In the genomic region with DNA sequence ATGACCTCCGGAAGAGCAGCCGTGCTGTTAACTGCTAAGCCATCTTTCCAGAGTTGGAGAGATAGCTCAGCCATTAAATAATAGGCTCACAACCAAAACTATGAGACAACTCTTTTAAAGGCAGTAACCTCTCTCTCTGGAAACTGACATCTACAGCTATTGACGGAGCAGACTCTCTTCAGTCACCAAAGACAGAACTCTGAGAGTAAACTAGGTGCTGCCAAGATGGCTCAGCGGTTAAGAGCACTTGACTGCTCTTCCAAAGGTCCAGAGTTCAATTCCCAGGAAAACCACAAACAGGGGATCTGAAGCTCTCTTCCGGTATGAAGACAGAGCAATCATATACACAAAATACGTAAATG, we compare ENCODE assay signal across 8 mouse cellular contexts. TPM values are rescaled to one million over a fixed set of nuclear protein-coding genes. Genes with fewer than 3 reads are reported as not detected.
DNase-seq lines count a peak whose midpoint lies in the region; ATAC-seq and TF ChIP-seq lines count a peak whose summit lies in the region.

No protein-coding gene starts in this region.

- peak overlapping the region; percentile 78 for H3K9ac ChIP-seq in heart, embryonic 13.5 days
- H3K9ac ChIP-seq in ES-Bruce4 (ENCODE audit: low read depth, poor library complexity, severe bottlenecking), result peak overlapping the region; percentile 65
- H3K9ac ChIP-seq in forebrain, embryonic 16.5 days (replicated peaks; ENCODE audit: low read depth, low read length), result peak overlapping the region; percentile 36
- H3K9ac ChIP-seq in liver, postnatal 0 days (replicated peaks), result peak overlapping the region; percentile 5; the same call in 1 of the 2 replicates

- peak overlapping the region; percentile 97 for H3K4me2 ChIP-seq in heart, embryonic 13.5 days
- peak overlapping the region; percentile 69 for H3K4me2 ChIP-seq in forebrain, embryonic 16.5 days (ENCODE audit: low read length)
- peak overlapping the region; percentile 87 for H3K4me2 ChIP-seq in liver, postnatal 0 days (ENCODE audit: low read depth, low read length)

- H3K36me3 ChIP-seq in heart, embryonic 13.5 days, result 0 out of 2 replicates have a peak, but pooled peaks cover 7% of the 10 kb centered on the region
- H3K36me3 ChIP-seq in ES-Bruce4 (ENCODE audit: control insufficient read depth, insufficient read depth, low read length, poor library complexity, severe bottlenecking), result no peaks in the 10 kb centered on the region
- H3K36me3 ChIP-seq in forebrain, embryonic 16.5 days (ENCODE audit: control insufficient read depth, insufficient read depth), result no peaks in the 10 kb centered on the region
- H3K36me3 ChIP-seq in liver, postnatal 0 days (replicated peaks; ENCODE audit: insufficient read depth, low read length), result no peaks in the 10 kb centered on the region

- peaks cover 22% of the 10 kb centered on the region for H3K4me1 ChIP-seq in heart, embryonic 13.5 days
- H3K4me1 ChIP-seq in ES-Bruce4 (ENCODE audit: control insufficient read depth, insufficient read depth, low read length), result no peaks in the 10 kb centered on the region
- H3K4me1 ChIP-seq in forebrain, embryonic 16.5 days (replicated peaks; ENCODE audit: control insufficient read depth, insufficient read depth, low read length), result peaks cover 15% of the 10 kb centered on the region
- peaks cover 13% of the 10 kb centered on the region for H3K4me1 ChIP-seq in liver, postnatal 0 days (ENCODE audit: insufficient read depth)

- peak overlapping the region; percentile 90 for H3K4me3 ChIP-seq in heart, embryonic 13.5 days
- H3K4me3 ChIP-seq in ES-Bruce4 (ENCODE audit: low read depth, low read length), result peak overlapping the region; percentile 81
- peak overlapping the region; percentile 66 for H3K4me3 ChIP-seq in forebrain, embryonic 16.5 days (replicated peaks; ENCODE audit: low read length)
- H3K4me3 ChIP-seq in liver, postnatal 0 days (ENCODE audit: low read depth, low read length), result peak overlapping the region; percentile 73

- TF ChIP-seq EP300 in ES-Bruce4 (IDR thresholded peaks at IDR 0.05; ENCODE audit: insufficient read depth, low read depth, low read length), result no peak
- TF ChIP-seq EP300 in liver, postnatal 0 days (IDR thresholded peaks at IDR 0.05; ENCODE audit: low read depth), result no peak

- no peak for DNase-seq in heart, adult 9 months (ENCODE audit: low spot score in 2 of 2)
- DNase-seq in liver, postnatal 0 days, result no peak
- no peak for DNase-seq in T-cell, adult 2 months (ENCODE audit: low spot score)
- no peak for DNase-seq in adrenal gland, postnatal 4 days (ENCODE audit: low spot score in 2 of 2)
- no peak for DNase-seq in frontal cortex, postnatal 36 days (ENCODE audit: low spot score in 2 of 2)

- no peaks in the 10 kb centered on the region for H3K9me3 ChIP-seq in heart, embryonic 13.5 days
- H3K9me3 ChIP-seq in ES-Bruce4 (replicated peaks; ENCODE audit: control insufficient read depth, insufficient read depth, low read length, poor library complexity, severe bottlenecking), result no peaks in the 10 kb centered on the region
- H3K9me3 ChIP-seq in forebrain, embryonic 16.5 days (ENCODE audit: control insufficient read depth, low read length), result no peaks in the 10 kb centered on the region
- H3K9me3 ChIP-seq in liver, postnatal 0 days (ENCODE audit: low read length), result no peaks in the 10 kb centered on the region

- no peaks in the 10 kb centered on the region for H3K27me3 ChIP-seq in heart, embryonic 13.5 days (replicated peaks)
- no peaks in the 10 kb centered on the region for H3K27me3 ChIP-seq in ES-Bruce4 (ENCODE audit: control insufficient read depth, insufficient read depth, low read length, poor library complexity, severe bottlenecking)
- no peaks in the 10 kb centered on the region for H3K27me3 ChIP-seq in forebrain, embryonic 16.5 days (replicated peaks; ENCODE audit: control insufficient read depth, insufficient read depth, low read length)
- no peaks in the 10 kb centered on the region for H3K27me3 ChIP-seq in liver, postnatal 0 days (ENCODE audit: insufficient read depth, low read length)

- TF ChIP-seq POLR2A in ES-Bruce4 (IDR thresholded peaks at IDR 0.05; ENCODE audit: insufficient read depth, low read length), result no peak

- peak overlapping the region; percentile 94; the same call in 1 of the 2 replicates for H3K27ac ChIP-seq in heart, embryonic 13.5 days (replicated peaks)
- no peak overlapping the region for H3K27ac ChIP-seq in ES-Bruce4 (ENCODE audit: insufficient read depth, low read length)
- H3K27ac ChIP-seq in forebrain, embryonic 16.5 days (ENCODE audit: low read length), result peak overlapping the region; percentile 42; the same call in 1 of the 2 replicates
- peak overlapping the region; percentile 61 for H3K27ac ChIP-seq in liver, postnatal 0 days (ENCODE audit: low read depth)

- 12% methylated on average over 6 of the region's 6 CpGs for WGBS in heart, embryonic 13.5 days
- 24% methylated on average over 6 of the region's 6 CpGs for WGBS in forebrain, embryonic 16.5 days
- 14% methylated on average over 6 of the region's 6 CpGs for WGBS in liver, postnatal 0 days (ENCODE audit: insufficient replicate concordance)

- no peak for TF ChIP-seq CTCF in ES-Bruce4 (IDR thresholded peaks at IDR 0.05; ENCODE audit: low read depth, low read length)
- TF ChIP-seq CTCF in liver, postnatal 0 days (IDR thresholded peaks at IDR 0.05; ENCODE audit: low read depth), result no peak

- ATAC-seq in heart, embryonic 13.5 days (ENCODE audit: extremely low read depth, insufficient number of reproducible peaks, low FRiP score, low TSS enrichment), result no peak
- ATAC-seq in forebrain, embryonic 16.5 days, result no peak
- ATAC-seq in liver, postnatal 0 days, result peak; percentile 2; the same call in 1 of the 2 replicates

RNA-seq across cellular contexts. Expression of gene Imp3, which starts 0.4 kb away (rescaled TPM):
- polyA plus RNA-seq in heart, embryonic 13.5 days (2015; fragmentation: Nextera tagmentation; extraction: Ambion mirVana), result 61.8 and 63.2 TPM in 2 replicates
- 89.9 and 101 TPM in 2 replicates for polyA plus RNA-seq in ES-Bruce4 (2011; ENCODE audit: insufficient read depth, insufficient read length, low read depth, missing spikeins)
- 79.4 and 81.1 TPM in 2 replicates for polyA plus RNA-seq in forebrain, embryonic 16.5 days (2015; fragmentation: Nextera tagmentation; extraction: Ambion mirVana)
- 57.6 and 57.8 TPM in 2 replicates for polyA plus RNA-seq in liver, postnatal 0 days (2015; fragmentation: Nextera tagmentation; extraction: Ambion mirVana)
- total RNA-seq in adrenal gland, postnatal 4 days (2021), result 10 to 100 TPM; 87.2 to 87.5 TPM

RNA-seq across cellular contexts. Expression of gene Snx33, which starts 8.7 kb away (rescaled TPM):
- 6.6 TPM in 2 replicates for polyA plus RNA-seq in heart, embryonic 13.5 days (2015; fragmentation: Nextera tagmentation; extraction: Ambion mirVana)
- polyA plus RNA-seq in ES-Bruce4 (2011; ENCODE audit: insufficient read depth, insufficient read length, low read depth, missing spikeins), result 4.2 and 4.5 TPM in 2 replicates
- 2.2 and 3.1 TPM in 2 replicates for polyA plus RNA-seq in forebrain, embryonic 16.5 days (2015; fragmentation: Nextera tagmentation; extraction: Ambion mirVana)
- 1.6 and 1.8 TPM in 2 replicates for polyA plus RNA-seq in liver, postnatal 0 days (2015; fragmentation: Nextera tagmentation; extraction: Ambion mirVana)
- 10 to 100 TPM; 28.4 to 30.7 TPM for total RNA-seq in adrenal gland, postnatal 4 days (2021)

RNA-seq across cellular contexts. Expression of gene Snupn, which starts 13.8 kb away (rescaled TPM):
- polyA plus RNA-seq in heart, embryonic 13.5 days (2015; fragmentation: Nextera tagmentation; extraction: Ambion mirVana), result 17.4 and 17.8 TPM in 2 replicates
- 18.1 and 18.5 TPM in 2 replicates for polyA plus RNA-seq in ES-Bruce4 (2011; ENCODE audit: insufficient read depth, insufficient read length, low read depth, missing spikeins)
- polyA plus RNA-seq in forebrain, embryonic 16.5 days (2015; fragmentation: Nextera tagmentation; extraction: Ambion mirVana), result 34.0 and 35.3 TPM in 2 replicates
- 7.7 and 8.2 TPM in 2 replicates for polyA plus RNA-seq in liver, postnatal 0 days (2015; fragmentation: Nextera tagmentation; extraction: Ambion mirVana)
- 10 to 100 TPM; 13.3 to 14.2 TPM for total RNA-seq in adrenal gland, postnatal 4 days (2021)

RNA-seq across cellular contexts. Expression of gene Ptpn9, which starts 57.9 kb away (rescaled TPM):
- polyA plus RNA-seq in heart, embryonic 13.5 days (2015; fragmentation: Nextera tagmentation; extraction: Ambion mirVana), result 13.8 and 14.8 TPM in 2 replicates
- polyA plus RNA-seq in ES-Bruce4 (2011; ENCODE audit: insufficient read depth, insufficient read length, low read depth, missing spikeins), result 13.7 and 14.8 TPM in 2 replicates
- polyA plus RNA-seq in forebrain, embryonic 16.5 days (2015; fragmentation: Nextera tagmentation; extraction: Ambion mirVana), result 24.7 and 26.9 TPM in 2 replicates
- polyA plus RNA-seq in liver, postnatal 0 days (2015; fragmentation: Nextera tagmentation; extraction: Ambion mirVana), result 4.9 and 5.0 TPM in 2 replicates
- total RNA-seq in adrenal gland, postnatal 4 days (2021), result 10 to 100 TPM; 60.1 to 62.0 TPM

Comparison
In these comparisons a context has a peak if more than half of its experiments do, and no peak if none do; other contexts are left out.
1. H3K9ac ChIP-seq: peak in every context shown above with its lines; median percentile 78 in heart, embryonic 13.5 days; 65 in ES-Bruce4; 36 in forebrain, embryonic 16.5 days; 5 in liver, postnatal 0 days.